Mouse (Mus musculus): ENCODE measurements at regions not wholly inside any gene's neighbourhood (a gene's known extent, or its start where the extent isn't known, plus 50 kb on each side); places are given as distances from the start of the nearest gene placed in this dataset.
A peak's percentile ranks its signal among the peaks of the same experiment; 100 is the strongest.

- peak; percentile 49 for DNase-seq
These were observed 65.0 kb upstream of the Sfrp2 start for GRCm38 (mm10) chr3:83701075-83701474.

GRCm38 (mm10) chr3:83704559-83704958 is 61.6 kb upstream of the Sfrp2 start:
- DNase-seq = no peak

- no peak for DNase-seq
These were observed 60.9 kb upstream of the Sfrp2 start for GRCm38 (mm10) chr3:83705253-83705652.

GRCm38 (mm10) chr3:83706531-83707243 is 59.4 kb upstream of the Sfrp2 start:
- DNase-seq = peak; percentile 55

- DNase-seq = no peak
These were observed 58.8 kb upstream of the Sfrp2 start for GRCm38 (mm10) chr3:83707278-83707677.

GRCm38 (mm10) chr3:83708973-83709372 is 57.1 kb upstream of the Sfrp2 start:
- no peak for DNase-seq

- DNase-seq = no peak
These were observed 56.6 kb upstream of the Sfrp2 start for GRCm38 (mm10) chr3:83709531-83709930.

GRCm38 (mm10) chr3:83710995-83711541 is 55.1 kb upstream of the Sfrp2 start:
- no peak for DNase-seq

GRCm38 (mm10) chr3:83712355-83712754 is 53.8 kb upstream of the Sfrp2 start:
- no peak for DNase-seq

GRCm38 (mm10) chr3:83714572-83714971 is 51.5 kb upstream of the Sfrp2 start:
- no peak for DNase-seq

Measured in kidney, postnatal 10 days (tissue).